Mouse (Mus musculus): ENCODE data around the gene Asb3.

The Asb3 gene

DNA sequence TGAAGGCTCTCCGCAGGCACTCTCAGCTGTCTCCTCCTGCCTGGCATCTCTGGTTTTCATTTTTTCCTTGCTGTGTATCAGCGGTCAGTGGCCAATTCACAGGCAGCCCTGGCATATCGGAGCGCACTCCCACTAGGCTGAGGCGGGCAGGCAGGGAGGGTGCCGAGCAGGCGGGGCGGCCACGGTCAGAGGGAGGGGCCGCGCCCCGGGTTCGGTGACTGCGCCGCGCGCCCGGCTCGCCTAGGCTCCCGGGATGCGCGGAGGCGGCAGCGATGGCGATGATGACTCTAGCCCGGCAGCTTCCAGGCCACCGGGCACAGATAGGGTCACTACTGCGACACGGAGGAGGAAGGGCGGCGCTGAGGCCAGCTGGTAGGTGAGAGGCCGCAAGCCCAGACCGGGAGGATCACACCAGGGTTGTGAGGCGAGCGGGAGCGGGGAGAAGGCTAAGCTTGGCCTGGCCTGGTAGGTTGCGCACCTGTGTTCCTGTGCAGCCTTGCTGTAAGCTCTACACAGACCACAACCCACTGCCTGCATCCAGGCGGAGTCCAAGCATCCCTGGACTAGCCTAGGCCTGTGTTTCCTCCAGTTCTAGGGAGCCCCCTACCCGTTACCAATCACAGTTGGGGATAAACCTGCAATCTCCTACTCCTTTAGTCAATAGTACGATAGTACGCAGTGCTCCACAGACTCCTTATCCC is at the start of gene Asb3, which contains the start of gene Gpr75:
Gene Asb3 (plus strand): TSS at position 246 of the 701 bp plus-strand sequence.
Gene Gpr75 (plus strand): TSS at position 188 of the 701 bp plus-strand sequence.
- peak in 1 of 2 experiments; percentile 2 for DNase-seq

DNA sequence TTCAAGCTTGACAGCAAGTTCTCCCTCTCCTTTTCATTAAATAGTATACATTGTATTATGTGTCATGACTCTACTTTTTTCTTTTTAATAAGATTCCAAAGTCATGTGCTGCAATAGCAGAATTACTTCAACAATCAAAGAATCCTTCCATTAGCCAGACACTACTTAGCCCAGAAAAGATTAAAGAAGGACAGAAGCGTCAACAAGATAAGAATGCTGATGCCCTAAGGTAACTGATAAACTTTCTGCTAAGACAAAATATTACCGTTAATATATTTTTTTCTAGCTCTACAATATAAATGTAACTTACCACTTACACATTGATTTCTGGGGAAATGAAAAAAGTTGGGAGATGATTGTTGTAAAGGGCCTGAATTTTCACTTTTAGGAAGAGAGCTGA is 46.4 kb upstream of the Asb3 start:
- no peak for DNase-seq

DNA sequence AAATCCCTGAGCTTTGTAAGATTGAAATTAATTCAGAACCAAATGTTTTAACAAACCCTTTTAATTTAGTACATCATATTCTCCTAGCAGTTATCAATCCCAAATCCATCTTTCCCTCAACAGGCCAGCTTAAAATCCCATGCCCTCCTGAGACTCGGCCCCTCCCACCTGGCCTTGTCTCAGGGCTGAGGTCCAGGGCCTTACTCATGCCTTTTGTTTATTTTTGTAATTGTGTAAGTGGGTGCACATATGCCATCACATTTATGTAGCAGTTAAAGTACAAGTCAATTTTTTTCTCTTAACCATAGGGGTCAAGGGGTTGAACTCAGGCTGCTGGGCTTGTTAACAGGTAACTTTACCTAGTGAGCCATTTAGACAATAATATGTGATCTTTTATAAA is 40.9 kb upstream of the Asb3 start:
- DNase-seq, result no peak

DNA sequence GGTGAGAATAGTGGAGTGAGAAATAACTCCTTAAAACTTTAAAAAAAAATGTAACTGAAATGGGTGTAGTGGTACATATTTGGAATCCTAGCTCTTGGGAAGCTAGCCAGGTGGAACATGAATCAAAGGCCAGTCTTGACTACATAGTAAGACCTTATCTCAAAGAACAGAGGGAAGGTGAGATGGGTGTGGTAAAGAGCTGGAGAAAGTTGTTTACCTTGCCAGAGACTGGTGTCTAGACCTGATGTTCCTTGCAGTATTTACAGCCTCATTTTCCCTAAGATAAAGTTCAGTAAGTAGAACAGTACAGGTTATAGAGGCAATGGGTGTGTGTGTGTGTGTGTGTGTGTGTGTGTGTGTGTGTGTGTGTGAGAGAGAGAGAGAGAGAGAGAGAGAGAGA is 12.8 kb upstream of the Asb3 start:
- DNase-seq, result no peak

DNA sequence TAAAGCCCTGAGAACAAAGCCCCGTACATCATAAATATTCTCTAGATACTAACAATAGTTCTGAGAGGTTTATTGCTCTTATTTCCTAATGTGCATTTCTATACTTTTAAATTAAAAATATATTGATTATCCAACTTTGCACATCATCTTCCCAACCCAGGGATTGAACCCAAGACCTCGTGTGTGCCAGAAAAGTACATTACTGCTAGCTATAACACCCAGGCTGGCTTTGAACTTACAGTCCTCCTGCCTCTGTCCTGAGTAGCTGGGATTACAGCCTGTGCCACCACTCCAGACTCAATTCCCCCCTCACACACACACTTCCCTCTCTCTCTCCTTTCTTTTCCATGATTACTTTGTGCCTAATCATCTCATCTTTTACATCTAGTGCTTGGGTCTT is 2.9 kb downstream of the Asb3 start:
- DNase-seq, result no peak

DNA sequence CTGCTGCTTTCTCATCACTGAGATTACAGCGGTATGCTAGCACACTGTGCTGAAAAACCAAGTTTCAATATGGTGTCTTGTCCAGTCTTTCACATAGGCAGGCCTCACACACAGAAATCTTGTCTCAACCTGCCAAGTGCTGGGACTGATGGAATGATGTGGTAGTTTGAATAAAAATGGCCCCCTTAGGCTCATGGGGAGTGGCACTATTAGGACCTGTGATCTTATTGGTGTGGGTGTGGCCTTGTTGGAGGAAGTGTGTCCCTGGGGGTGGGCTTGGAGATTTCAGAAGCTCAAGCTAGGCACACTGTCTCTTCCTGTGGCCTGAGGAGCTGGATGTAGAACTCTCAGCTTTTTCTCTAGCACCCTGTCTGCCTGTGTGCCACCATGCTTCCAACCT is 11.0 kb downstream of the Asb3 start:
- no peak for DNase-seq

DNA sequence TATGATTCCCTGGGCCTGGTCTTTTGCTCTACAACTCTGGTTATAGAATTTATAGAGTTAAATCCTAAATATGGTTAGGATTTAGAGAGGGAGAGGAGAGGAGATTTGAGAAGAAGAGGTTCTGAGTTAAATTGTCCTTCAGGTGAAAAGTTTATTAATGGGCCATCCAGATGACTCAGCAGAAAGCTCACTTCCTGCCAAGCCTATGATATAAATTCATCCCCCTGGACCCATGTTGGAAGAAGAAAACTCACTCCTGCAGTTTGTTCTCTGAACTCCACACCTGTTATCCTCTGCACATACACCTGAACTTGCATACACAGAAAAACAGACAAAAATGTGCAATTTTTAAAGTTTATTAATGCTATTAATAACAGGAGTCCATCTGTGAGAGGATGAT is 14.1 kb downstream of the Asb3 start:
- DNase-seq, result no peak

DNA sequence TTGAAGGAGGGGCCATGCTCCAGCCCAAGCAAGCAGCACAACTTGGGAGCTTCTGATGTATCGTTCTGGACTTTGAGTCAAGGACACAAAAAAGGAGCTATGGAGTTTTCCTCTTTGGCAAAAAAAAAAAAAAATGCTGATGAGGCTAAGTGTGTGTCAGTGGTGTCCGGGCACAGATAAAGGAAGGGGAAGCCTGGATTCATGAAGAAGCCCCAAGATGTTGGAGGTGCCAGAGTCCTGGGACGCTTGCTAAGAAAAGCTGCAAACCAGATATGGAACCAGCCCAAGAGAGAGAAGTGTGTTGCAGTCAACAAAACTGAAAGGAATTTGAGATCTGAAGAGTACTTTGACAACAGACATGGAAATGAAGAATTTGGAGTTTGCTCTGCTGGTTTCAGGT is 27.1 kb downstream of the Asb3 start:
- DNase-seq, result no peak

DNA sequence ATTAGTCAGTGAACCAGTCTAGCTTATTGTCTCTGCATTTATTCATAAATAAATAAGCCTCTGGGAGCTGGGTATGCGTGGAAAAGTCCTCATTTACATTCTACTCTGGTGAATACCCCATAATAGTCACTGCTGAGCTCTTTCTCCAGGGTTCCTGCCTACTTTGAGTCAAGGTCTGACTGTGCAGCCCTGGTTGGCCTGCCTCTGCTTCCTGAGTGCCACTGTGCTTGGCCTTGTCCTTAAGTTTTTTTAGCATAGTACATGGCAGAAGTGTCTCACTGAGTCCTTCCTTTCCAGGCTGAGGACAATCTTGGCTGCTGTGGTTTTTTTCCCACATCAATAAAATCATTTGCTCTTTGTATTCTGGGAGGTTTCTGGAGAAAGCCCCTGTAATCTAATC is 35.4 kb downstream of the Asb3 start:
- DNase-seq, result no peak

DNA sequence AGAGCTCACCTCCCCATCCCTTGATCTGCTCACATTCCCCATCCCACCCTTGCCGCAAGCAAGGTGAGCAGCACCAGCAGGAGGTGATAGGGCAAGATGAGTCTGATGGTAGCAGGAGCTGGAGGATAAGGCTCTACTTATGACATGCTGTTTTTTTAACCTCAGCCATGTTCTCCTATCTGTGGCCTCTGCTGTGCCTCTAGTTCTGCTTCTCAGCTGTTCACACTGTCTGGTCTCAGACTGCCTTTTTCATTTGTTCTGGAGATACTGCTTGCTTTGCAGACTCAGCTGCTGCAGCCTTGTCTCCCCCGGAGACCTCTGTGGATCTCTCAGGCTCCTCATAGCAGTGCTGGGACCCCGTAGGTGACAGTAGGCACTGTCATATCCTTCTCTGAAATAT is 38.1 kb downstream of the Asb3 start:
- DNase-seq, result no peak

DNA sequence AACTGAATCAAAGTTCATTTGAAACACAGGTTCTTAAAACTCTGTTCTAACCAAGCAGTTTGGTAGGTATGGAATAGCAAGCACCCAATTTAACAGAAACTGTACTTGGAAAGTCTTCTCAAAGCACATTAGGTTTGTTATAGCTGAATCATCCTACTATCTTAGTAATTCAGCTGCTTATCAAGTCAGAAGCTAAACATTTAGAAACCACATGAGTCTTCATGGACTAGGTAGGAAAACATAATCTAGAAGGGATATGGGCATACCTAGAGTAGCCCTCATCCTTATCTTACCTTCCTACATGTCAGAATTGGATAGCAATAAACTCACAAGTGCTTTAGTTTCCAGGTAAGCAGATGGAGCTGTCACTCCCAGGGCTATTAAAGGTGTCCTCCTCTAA is 42.9 kb downstream of the Asb3 start:
- no peak for DNase-seq

DNA sequence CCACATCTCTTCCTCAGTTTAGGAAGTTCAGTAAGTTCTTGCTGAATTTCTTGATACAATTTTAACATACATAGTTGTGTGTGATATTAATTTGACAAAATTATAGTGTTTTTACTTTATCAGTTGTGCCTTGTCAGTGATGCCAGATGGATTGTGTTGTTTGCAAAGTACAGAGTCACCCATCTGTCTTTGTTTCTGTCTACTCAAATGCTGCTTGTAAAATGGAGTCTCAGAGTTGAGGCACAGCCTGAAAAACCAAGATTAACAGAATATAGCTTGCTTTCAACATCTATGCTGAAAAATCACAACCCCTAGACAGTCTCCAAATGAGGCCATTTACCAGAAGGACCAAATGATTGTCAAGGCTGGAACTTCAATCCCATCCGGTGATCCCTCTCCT is 43.3 kb downstream of the Asb3 start:
- DNase-seq, result no peak

DNA sequence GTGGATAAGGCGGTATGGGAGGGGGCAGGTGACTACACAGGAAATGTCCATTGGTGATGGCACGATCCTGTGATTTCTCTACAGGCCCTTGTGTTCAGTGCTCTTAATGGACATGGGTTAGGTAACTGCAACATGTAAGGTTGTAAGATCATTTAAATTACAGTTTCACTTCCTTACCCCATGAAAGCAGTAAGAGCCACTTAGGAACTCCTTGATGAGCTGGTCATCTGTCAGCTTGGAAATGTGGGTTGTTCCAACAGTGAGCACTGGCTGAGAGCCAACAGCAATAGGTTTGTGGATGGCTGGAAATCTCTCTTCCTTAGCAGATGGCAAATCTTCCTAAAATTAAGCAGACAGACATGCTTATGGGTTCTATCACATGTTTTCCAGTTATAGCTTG is 58.3 kb downstream of the Asb3 start:
- DNase-seq, result no peak

DNA sequence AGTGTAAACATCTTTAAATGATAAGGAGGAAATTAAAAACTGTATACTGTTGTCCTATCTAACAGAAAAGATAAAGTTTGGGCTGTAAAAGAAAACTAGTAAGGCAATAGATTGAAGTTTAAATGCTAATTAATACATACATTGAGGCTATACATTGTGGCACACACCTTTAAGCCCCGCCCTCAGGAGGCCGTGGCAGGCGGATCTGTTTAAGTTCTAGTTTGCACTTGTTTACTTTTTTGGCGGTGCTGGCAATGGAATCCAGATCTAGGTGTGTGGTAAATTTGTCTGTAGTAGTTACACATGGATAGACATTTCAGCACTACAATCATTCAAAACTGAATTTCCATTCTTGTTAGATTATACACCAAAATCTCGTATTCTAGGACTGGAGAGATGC is 67.6 kb downstream of the Asb3 start:
- DNase-seq, result no peak

DNA sequence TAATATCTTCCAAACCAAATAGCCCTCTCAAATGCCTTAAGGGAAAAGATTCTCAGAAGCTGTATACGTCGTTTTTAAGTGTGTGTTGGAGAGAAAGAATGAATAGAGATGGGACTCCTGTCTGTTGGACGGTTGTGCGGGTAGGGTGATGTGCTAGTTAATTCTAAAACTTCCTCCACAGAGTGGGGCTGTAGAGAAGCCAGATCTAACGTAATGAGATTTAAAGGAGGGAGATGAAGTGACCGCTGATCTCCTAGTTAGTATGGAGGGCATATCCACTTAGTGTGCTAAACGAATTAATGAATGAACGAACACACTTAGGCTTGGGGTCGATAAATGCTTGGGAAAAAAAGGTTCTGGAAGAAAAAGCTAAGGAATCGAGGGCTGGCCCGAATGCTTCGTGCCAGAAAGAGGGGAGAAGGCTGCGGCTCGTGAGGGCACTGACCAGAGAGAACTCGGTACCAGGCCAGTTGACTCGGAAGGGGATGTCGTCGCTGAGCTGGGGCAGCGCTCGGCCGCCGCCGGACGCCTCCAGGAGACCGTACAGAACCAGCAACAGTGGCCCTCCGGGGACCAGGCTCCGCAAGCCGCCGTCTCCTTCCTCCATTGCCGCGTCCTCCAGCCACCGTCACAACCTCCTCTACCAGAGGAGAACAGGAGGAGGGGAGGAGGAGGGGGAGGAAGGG is 68.4 kb downstream of the Asb3 start:
- peak; percentile 35 to 40 for DNase-seq

DNA sequence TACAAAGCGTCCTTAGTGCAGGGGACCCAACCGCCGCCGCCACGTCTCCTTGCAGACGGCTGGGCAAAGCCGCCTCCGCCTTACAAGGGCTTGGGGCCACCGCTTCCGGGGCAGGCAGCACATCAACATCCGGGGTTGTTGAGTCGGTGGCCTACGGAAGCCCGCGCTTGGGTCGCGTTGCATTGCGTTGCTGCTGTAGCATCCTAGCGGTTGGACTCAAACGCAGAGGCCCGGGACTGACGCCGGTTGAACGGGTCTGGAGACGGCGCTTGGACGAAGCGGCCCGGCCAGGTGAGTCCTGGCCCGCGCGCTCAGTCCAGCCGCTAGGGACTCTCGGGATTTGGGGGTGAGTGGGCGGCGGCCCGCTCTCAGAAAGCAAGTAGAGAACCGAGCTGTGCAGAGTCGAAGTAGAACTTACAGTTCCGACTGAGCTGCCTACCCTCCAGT is 69.1 kb downstream of the Asb3 start, which contains the start of gene Erlec1:
Gene Erlec1 (minus strand): TSS at position 57 of the 447 bp plus-strand sequence.
- DNase-seq, result peak; percentile 84 to 86

DNA sequence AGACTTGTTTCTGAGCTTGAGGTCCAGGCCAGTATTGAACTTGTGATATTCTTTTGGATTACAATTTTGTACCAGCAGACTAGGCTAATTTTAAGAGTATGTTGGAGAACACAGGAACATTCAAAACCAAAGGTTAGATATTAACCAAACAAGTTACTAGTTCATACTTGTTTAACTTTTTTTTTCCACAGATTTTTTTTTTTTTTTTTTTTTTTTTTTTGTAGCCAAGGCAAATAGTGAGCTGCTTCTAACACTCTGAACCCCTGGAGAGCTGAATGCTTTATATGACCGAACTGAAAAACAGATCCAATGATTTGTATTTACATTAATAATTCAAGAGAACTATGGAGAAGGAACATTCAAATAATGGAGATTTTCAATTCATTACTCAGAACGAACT is 100.0 kb downstream of the Asb3 start:
- DNase-seq, result no peak

DNA sequence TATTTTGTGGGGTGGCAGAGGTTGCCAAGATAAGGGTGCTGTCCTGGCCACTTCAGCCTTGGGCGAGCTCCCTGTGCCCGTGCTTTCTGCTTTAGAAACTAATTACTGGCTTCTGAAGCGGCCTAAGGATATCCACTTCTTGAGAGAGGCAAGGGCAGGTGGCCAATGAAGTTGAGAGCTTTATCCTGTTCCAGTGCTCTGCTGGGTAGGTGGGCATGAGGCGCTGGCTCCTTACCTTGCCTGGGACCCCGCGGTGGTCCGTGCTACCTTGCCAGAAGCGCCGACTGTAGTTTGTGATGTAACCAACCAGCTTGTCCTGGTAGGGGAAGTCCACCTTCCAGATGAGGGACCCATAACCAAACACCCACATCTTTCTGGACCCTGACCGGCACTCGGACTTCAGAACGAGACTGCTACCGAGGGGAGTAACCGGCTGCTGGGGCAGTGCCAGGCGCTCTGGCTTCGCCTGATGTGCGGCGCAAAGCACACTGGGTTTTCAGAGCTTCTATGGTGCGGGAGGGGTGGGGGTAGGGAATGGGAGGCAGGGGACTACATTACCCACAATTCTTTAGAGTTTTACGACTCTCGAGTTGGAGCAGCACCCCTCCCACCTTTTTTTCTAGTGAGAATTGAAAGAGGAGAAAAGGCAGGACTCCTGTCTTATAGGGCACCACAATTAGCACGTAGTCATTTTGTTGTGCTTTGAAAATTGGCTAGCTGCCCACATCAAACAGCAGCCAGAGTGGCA is 100.8 kb downstream of the Asb3 start, which contains the start of gene Chac2:
Gene Chac2 (minus strand): TSS at position 474 of the 748 bp plus-strand sequence.
- peak; percentile 77 for DNase-seq

DNA sequence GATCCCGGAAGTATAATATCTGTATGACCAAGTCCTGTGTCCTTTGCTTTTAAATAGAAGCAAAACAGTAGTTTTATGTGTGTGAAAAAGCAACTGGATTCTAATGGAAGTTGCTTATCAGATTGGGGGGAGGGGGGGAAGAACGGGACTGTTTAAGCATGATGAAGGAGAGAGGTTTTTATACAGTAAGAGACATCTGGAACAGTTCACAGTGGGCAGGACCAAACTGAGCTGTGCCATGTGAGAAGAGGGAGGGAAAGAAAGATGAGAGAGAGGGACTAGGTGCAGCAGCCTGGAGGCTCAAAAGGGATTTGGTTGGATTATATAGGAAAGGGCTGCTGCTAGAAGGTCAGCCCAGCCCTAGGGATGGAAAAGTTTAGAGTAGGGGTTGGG is 101.4 kb downstream of the Asb3 start:
- DNase-seq, result no peak

DNA sequence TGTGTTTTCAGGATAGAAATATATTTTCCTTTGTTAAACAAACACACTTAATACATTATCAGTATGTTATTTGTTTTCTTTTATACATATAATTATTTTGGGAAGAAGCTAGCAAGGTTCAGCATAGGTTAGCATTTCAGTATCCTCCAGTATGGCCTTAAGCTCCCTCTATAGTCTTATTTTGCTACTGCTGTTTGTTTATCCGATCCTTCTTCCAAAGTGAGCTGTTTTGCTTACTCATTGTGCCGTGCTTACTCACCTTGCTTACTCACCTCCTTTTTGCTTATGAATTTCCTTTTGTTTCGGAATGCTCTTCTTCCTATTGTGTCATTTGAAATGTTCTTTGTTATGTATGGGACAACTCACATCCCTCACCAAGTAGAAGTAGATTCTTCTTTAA is 111.5 kb downstream of the Asb3 start:
- DNase-seq, result no peak

DNA sequence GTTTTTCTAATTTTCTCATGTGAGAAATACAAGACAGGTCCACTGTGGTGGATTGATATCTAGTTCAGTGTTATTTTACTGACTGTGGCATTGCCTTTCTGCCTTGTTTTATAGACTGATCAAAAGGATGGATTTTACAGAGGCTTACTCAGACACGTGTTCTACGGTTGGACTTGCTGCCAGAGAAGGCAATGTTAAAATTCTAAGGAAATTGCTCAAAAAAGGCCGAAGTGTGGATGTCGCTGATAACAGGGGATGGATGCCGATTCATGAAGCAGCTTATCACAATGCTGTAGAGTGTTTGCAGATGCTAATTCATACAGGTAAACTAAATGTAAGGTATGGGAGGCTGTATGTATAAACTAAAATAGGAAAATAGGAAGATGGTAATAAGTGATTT is 113.0 kb downstream of the Asb3 start:
- DNase-seq, result no peak

DNA sequence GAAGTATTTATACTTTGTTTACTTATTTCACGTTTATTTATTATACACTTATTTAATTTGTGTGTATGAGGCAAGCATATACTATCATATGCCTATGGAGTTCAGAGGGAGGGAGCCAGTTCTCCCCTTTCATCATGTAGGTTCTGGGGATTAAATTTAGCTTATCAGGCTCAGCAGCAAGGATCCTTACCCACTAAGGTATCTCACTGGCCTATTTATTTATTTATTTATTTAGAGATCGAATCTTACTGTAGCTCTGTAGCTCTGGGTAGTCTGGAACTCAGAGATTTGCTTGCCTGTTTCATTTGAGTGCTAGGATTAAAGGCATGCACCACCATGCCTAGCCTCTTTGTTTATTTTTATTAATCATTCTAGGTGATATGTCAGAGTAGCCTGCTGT is 113.5 kb downstream of the Asb3 start:
- DNase-seq, result no peak

DNA sequence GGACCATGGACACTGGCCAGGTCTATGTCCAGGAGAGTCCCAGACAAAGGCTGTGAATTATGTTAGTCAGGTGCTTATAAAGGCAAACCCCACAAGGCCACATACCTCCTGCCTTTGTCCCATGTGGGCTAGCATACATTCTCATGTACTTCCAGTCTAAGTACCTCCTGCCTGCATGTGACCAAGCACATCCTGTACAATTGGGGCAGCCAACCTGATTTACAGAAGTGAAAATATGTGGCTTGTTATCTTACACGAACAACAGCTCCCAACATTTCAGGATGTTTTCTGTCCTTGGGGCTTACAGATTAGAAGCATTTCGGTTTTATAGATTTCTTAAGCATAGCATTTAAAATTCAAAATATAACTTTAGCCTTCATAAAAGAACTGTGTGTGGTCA is 114.8 kb downstream of the Asb3 start:
- DNase-seq, result peak; percentile 31 to 42
